Mouse (Mus musculus): ENCODE measurements at regions not wholly inside any gene's neighbourhood (a gene's known extent, or its start where the extent isn't known, plus 50 kb on each side); places are given as distances from the start of the nearest gene placed in this dataset.

- DNase-seq (ENCODE audit: extremely low spot score, low spot score): no peak
Observed at GRCm38 (mm10) chr2:47750997-47751623, 1062.8 kb upstream of the Acvr2a start.

GRCm38 (mm10) chr2:47755716-47756115 is 1058.2 kb upstream of the Acvr2a start:
- no peak for DNase-seq (ENCODE audit: extremely low spot score, low spot score)

- no peak for DNase-seq (ENCODE audit: extremely low spot score, low spot score)
Observed at GRCm38 (mm10) chr2:47756248-47756647, 1057.7 kb upstream of the Acvr2a start.

GRCm38 (mm10) chr2:47775766-47776165 is 1038.1 kb upstream of the Acvr2a start:
- no peak for DNase-seq (ENCODE audit: extremely low spot score, low spot score)

GRCm38 (mm10) chr2:47776965-47777364 is 1036.9 kb upstream of the Acvr2a start:
- DNase-seq (ENCODE audit: extremely low spot score, low spot score): no peak

- peak; percentile 55 for DNase-seq (ENCODE audit: extremely low spot score, low spot score)
Observed at GRCm38 (mm10) chr2:47785848-47786247, 1028.1 kb upstream of the Acvr2a start.

GRCm38 (mm10) chr2:47822746-47823271 is 991.1 kb upstream of the Acvr2a start:
- DNase-seq (ENCODE audit: extremely low spot score, low spot score): no peak

- DNase-seq (ENCODE audit: extremely low spot score, low spot score): no peak
Observed at GRCm38 (mm10) chr2:47832493-47832892, 981.4 kb upstream of the Acvr2a start.

GRCm38 (mm10) chr2:47833517-47833916 is 980.4 kb upstream of the Acvr2a start:
- DNase-seq (ENCODE audit: extremely low spot score, low spot score): no peak

GRCm38 (mm10) chr2:47834055-47834799 is 979.7 kb upstream of the Acvr2a start:
- DNase-seq (ENCODE audit: extremely low spot score, low spot score): no peak

- DNase-seq (ENCODE audit: extremely low spot score, low spot score): no peak
Observed at GRCm38 (mm10) chr2:47857229-47857628, 956.7 kb upstream of the Acvr2a start.

GRCm38 (mm10) chr2:47862446-47862845 is 951.5 kb upstream of the Acvr2a start:
- no peak for DNase-seq (ENCODE audit: extremely low spot score, low spot score)

- DNase-seq (ENCODE audit: extremely low spot score, low spot score): no peak
Observed at GRCm38 (mm10) chr2:47878002-47878401, 935.9 kb upstream of the Acvr2a start.

GRCm38 (mm10) chr2:47879071-47879470 is 934.8 kb upstream of the Acvr2a start:
- no peak for DNase-seq (ENCODE audit: extremely low spot score, low spot score)

- DNase-seq (ENCODE audit: extremely low spot score, low spot score): no peak
Observed at GRCm38 (mm10) chr2:47879796-47880195, 934.1 kb upstream of the Acvr2a start.

GRCm38 (mm10) chr2:47888166-47888565 is 925.7 kb upstream of the Acvr2a start:
- DNase-seq (ENCODE audit: extremely low spot score, low spot score): no peak

GRCm38 (mm10) chr2:47891366-47891765 is 922.5 kb upstream of the Acvr2a start:
- no peak for DNase-seq (ENCODE audit: extremely low spot score, low spot score)

GRCm38 (mm10) chr2:47892879-47893278 is 921.0 kb upstream of the Acvr2a start:
- DNase-seq (ENCODE audit: extremely low spot score, low spot score): no peak

- DNase-seq (ENCODE audit: extremely low spot score, low spot score): no peak
Observed at GRCm38 (mm10) chr2:47894806-47895205, 919.1 kb upstream of the Acvr2a start.

GRCm38 (mm10) chr2:47914270-47914669 is 899.6 kb upstream of the Acvr2a start:
- DNase-seq (ENCODE audit: extremely low spot score, low spot score): no peak

- DNase-seq (ENCODE audit: extremely low spot score, low spot score): no peak
Observed at GRCm38 (mm10) chr2:47914986-47915485, 898.9 kb upstream of the Acvr2a start.

GRCm38 (mm10) chr2:47922965-47923364 is 890.9 kb upstream of the Acvr2a start:
- DNase-seq (ENCODE audit: extremely low spot score, low spot score): no peak

- DNase-seq (ENCODE audit: extremely low spot score, low spot score): no peak
Observed at GRCm38 (mm10) chr2:47926620-47927019, 887.3 kb upstream of the Acvr2a start.

Measured in neural tube, embryonic 10.5 days (tissue).